Comparison of ENCODE assay signal across 8 mouse cellular contexts in the genomic region with DNA sequence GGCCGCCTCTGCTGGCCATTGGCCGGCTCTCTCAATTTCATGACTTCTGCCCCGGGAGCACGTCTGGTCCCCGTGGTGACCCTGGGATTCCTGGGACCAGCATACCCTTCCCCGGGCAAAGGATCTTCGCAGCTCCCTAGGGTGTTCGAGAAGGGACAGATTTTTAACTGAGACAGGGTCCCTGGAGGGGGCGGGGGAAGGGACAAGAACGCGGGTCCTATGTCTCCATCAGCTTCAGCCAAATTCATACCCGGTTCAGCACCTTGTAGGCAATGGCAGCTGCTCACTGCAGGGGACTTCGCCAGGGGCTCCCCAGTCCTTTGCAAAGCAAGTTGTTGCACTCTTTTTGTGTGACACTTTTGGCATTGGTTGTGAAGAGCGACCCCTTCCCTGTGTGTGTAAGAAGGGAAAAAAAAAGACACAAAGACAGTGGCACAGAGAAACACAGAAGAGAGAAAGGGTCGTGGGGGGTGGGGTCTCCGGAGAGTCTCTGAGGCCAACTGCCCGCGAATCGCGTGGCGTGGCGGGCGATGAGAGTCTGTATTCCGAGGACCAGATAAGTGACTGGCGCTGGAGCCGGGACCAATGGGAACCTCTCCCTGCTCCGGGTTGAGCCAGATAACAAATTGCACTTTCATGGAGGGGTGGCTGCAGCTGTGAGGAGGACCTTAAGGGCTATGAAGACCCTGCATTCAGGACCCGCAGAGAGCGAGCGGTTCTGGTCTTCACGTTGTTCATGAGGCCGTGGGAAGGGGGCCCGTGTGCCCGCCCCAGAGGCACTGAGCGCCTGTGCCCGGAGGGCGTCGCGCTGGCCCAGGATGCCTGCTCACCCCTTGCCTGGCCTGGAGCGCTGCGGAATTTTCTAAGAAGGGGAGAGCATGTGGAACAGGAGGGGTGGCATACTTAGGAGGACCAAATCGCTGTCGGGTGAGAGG. TPM values are rescaled to one million over a fixed set of nuclear protein-coding genes. Genes with fewer than 3 reads are reported as not detected.
DNase-seq lines count a peak whose midpoint lies in the region; ATAC-seq and TF ChIP-seq lines count a peak whose summit lies in the region.

No protein-coding gene starts in this region.

- H3K36me3 ChIP-seq in forebrain, embryonic 12.5 days (replicated peaks): no peaks in the 10 kb centered on the region
- no peaks in the 10 kb centered on the region for H3K36me3 ChIP-seq in midbrain, postnatal 0 days (ENCODE audit: insufficient read depth, low read length)
- H3K36me3 ChIP-seq in thymus, adult 2 months (ENCODE audit: control insufficient read depth, insufficient read depth, low read length): no peaks in the 10 kb centered on the region

- H3K9me3 ChIP-seq in forebrain, embryonic 12.5 days: no peaks in the 10 kb centered on the region
- no peaks in the 10 kb centered on the region for H3K9me3 ChIP-seq in midbrain, postnatal 0 days (ENCODE audit: low read length)

- peaks cover 26% of the 10 kb centered on the region for H3K27me3 ChIP-seq in forebrain, embryonic 12.5 days
- H3K27me3 ChIP-seq in midbrain, postnatal 0 days (ENCODE audit: insufficient read depth, low read length): no peaks in the 10 kb centered on the region
- H3K27me3 ChIP-seq in thymus, adult 2 months (ENCODE audit: control insufficient read depth, insufficient read depth, low read length): peaks cover 2% of the 10 kb centered on the region; the same call in 1 of the 2 replicates

- WGBS in forebrain, embryonic 12.5 days: 1% methylated on average over 43 of the region's 43 CpGs
- WGBS in midbrain, postnatal 0 days: under 1% methylated on average over 43 of the region's 43 CpGs
- WGBS in thymus, adult 2 months: 7% methylated on average over 43 of the region's 43 CpGs

- peak; percentile 27 for TF ChIP-seq CTCF in midbrain, postnatal 0 days (IDR thresholded peaks at IDR 0.05)
- TF ChIP-seq CTCF in thymus, adult 2 months (IDR thresholded peaks at IDR 0.05; ENCODE audit: borderline replicate concordance, control insufficient read depth, extremely low read depth, insufficient read depth, low read length, poor library complexity): no peak

- peak overlapping the region; percentile 56 for H3K4me3 ChIP-seq in brown adipose tissue, adult 24 weeks (ENCODE audit: insufficient read depth, low read depth, low read length)
- peak overlapping the region; percentile 67 for H3K4me3 ChIP-seq in forebrain, embryonic 12.5 days (replicated peaks)
- H3K4me3 ChIP-seq in midbrain, postnatal 0 days (ENCODE audit: low read depth, low read length): peak overlapping the region; percentile 87
- H3K4me3 ChIP-seq in thymus, adult 2 months (ENCODE audit: control insufficient read depth, insufficient read depth, low read length): no peak overlapping the region

- no peak overlapping the region for H3K27ac ChIP-seq in brown adipose tissue, adult 24 weeks (replicated peaks; ENCODE audit: low read depth, low read length)
- H3K27ac ChIP-seq in forebrain, embryonic 12.5 days: peak overlapping the region; percentile 70; the same call in 1 of the 2 replicates
- peak overlapping the region; percentile 85 for H3K27ac ChIP-seq in midbrain, postnatal 0 days (ENCODE audit: low read depth, low read length)
- H3K27ac ChIP-seq in thymus, adult 2 months (ENCODE audit: control insufficient read depth, insufficient read depth, low read length): no peak overlapping the region

- ATAC-seq in forebrain, embryonic 12.5 days (ENCODE audit: low FRiP score): peak; percentile 35
- ATAC-seq in midbrain, postnatal 0 days (ENCODE audit: low FRiP score): peak; percentile 48

- TF ChIP-seq POLR2A in thymus, adult 2 months (IDR thresholded peaks at IDR 0.05; ENCODE audit: control insufficient read depth, extremely low read depth, insufficient read depth, low read length, poor library complexity): no peak

- peak overlapping the region; percentile 95 for H3K4me2 ChIP-seq in forebrain, embryonic 12.5 days
- H3K4me2 ChIP-seq in midbrain, postnatal 0 days (ENCODE audit: low read depth, low read length, poor library complexity, severe bottlenecking): peak overlapping the region; percentile 77

- no peaks in the 10 kb centered on the region for H3K4me1 ChIP-seq in brown adipose tissue, adult 24 weeks (ENCODE audit: control insufficient read depth, insufficient read depth, insufficient read length, low read length)
- peaks cover 10% of the 10 kb centered on the region for H3K4me1 ChIP-seq in forebrain, embryonic 12.5 days
- H3K4me1 ChIP-seq in midbrain, postnatal 0 days (ENCODE audit: insufficient read depth, low read length): no peaks in the 10 kb centered on the region
- H3K4me1 ChIP-seq in thymus, adult 2 months (replicated peaks; ENCODE audit: control insufficient read depth, insufficient read depth, low read length): no peaks in the 10 kb centered on the region

- peak; percentile 27 for DNase-seq in layer of hippocampus, adult 11-12 months (ENCODE audit: low spot score)
- DNase-seq in layer of hippocampus, adult 9-10 months (ENCODE audit: low spot score): no peak
- peak; percentile 35 to 47 for DNase-seq in layer of hippocampus, postnatal 36 days
- DNase-seq in midbrain, postnatal 0 days (ENCODE audit: low spot score): peak; percentile 69
- DNase-seq in thymus, adult 2 months: no peak
- DNase-seq in c-Kit-positive CD71-positive TER-119-positive erythroid progenitor cells, embryonic 14.5 days (ENCODE audit: low spot score): no peak

- H3K9ac ChIP-seq in forebrain, embryonic 12.5 days: peak overlapping the region; percentile 67
- H3K9ac ChIP-seq in midbrain, postnatal 0 days (replicated peaks; ENCODE audit: low read length, poor library complexity, severe bottlenecking): peak overlapping the region; percentile 84

RNA-seq across cellular contexts. Expression of a gene that starts 1.2 kb away (rescaled TPM):
- 0.88 and 1.2 TPM in 2 replicates for polyA plus RNA-seq in brown adipose tissue, adult 24 weeks (2012; ENCODE audit: insufficient read depth, insufficient read length, missing spikeins)
- polyA plus RNA-seq in forebrain, embryonic 12.5 days (2016; fragmentation: Nextera tagmentation; extraction: Ambion mirVana): 7.4 and 8.2 TPM in 2 replicates
- 100 to 1,000 TPM; 497 to 553 TPM for total RNA-seq in layer of hippocampus, postnatal 36 days (2021)
- 77.8 and 84.8 TPM in 2 replicates for total RNA-seq in midbrain, postnatal 0 days (2014; rRNA removed)
- 32.5 and 34.9 TPM in 2 replicates for polyA plus RNA-seq in midbrain, postnatal 0 days (2015; fragmentation: Nextera tagmentation; extraction: Ambion mirVana)
- 0.32 and 0.33 TPM in 2 replicates for polyA plus RNA-seq in thymus, adult 2 months (2012; rRNA removed)

Comparison
In these comparisons a context has a peak if more than half of its experiments do, and no peak if none do; other contexts are left out.
1. DNase-seq: peak in layer of hippocampus, adult 11-12 months (single experiment), layer of hippocampus, postnatal 36 days (2 of 2) and midbrain, postnatal 0 days (single experiment); none in layer of hippocampus, adult 9-10 months (single experiment), thymus, adult 2 months (single experiment) and c-Kit-positive CD71-positive TER-119-positive erythroid progenitor cells, embryonic 14.5 days (single experiment).
2. H3K27ac ChIP-seq: peak in forebrain, embryonic 12.5 days (single experiment) and midbrain, postnatal 0 days (single experiment); none in brown adipose tissue, adult 24 weeks (single experiment) and thymus, adult 2 months (single experiment).